Mouse (Mus musculus) brain, adult 10 weeks (tissue): Measurements from ENCODE around the gene Timm9. TPM values are rescaled to one million over a fixed set of nuclear protein-coding genes. Genes with fewer than 3 reads are reported as not detected.

Experiments
- polyA plus RNA-seq: library from polyadenylated mRNA; stranded (reverse); fragments of 350-450 nt; fragmentation: Illumina TruSeq; extraction: RNeasy Lipid Tissue Mini Kit (QIAGEN cat#74804); gene quantifications from one replicate; pipeline ENCODE4 v1.2.3, GENCODE M21; 2015; ENCODE audit warnings: low read depth, low replicate concordance

The Timm9 gene
- polyA plus RNA-seq, result 116 TPM

GRCm38 (mm10) chr12:71136130-71136973 lies at the start of gene Timm9, which contains the start of gene 2700049A03Rik:
Timm9 (minus strand) TSS chr12:71136684.
2700049A03Rik (plus strand) TSS chr12:71136848.

GRCm38 (mm10) chr12:71111331-71111730 lies 25.2 kb downstream of the Timm9 start, which contains the start of gene Tomm20l:
Tomm20l (plus strand) TSS chr12:71111428.

Other genes starting within 250 kb of the Timm9 start
- 162 TPM for gene Actr10, start 198.8 kb downstream of the Timm9 start, polyA plus RNA-seq
- 331 TPM for gene Psma3, start 162.1 kb downstream of the Timm9 start, polyA plus RNA-seq
- gene Arid4a, start 120.7 kb downstream of the Timm9 start, polyA plus RNA-seq, result 18.2 TPM
- not detected for gene Tomm20l, start 25.3 kb downstream of the Timm9 start, polyA plus RNA-seq
- gene 2700049A03Rik, start 164 bp upstream of the Timm9 start, polyA plus RNA-seq, result 3.5 TPM
- gene Dact1, start 173.2 kb upstream of the Timm9 start, polyA plus RNA-seq, result 4.7 TPM